ENCODE assay signal across 8 mouse cellular contexts in the genomic region with DNA sequence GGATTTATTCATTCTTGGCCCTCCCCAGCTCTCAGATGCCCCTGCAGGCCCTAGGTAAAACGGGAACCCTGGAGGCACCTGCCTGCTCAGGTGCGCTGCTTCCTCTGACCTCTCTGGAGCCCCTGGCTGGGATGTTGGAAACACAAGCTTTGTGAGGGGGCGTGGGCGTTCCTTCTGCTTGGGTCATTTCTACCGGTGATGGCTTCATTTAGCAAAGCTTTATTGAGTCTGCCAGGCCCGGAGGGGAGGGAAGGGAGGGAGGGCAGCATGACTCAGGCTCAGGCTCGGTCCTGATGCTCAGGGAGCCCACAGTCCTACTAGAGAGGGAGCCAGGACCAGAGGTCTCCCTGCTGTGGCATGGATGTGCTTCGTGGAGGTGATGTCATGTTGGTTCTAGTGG. TPM values are rescaled to one million over a fixed set of nuclear protein-coding genes. Genes with fewer than 3 reads are reported as not detected.
DNase-seq lines count a peak whose midpoint lies in the region; ATAC-seq and TF ChIP-seq lines count a peak whose summit lies in the region.

No protein-coding gene starts in this region.

- peak overlapping the region; percentile 97 for H3K4me2 ChIP-seq in midbrain, embryonic 16.5 days (ENCODE audit: low read length)

- H3K27ac ChIP-seq in hindbrain, embryonic 10.5 days = no peak overlapping the region
- H3K27ac ChIP-seq in midbrain, embryonic 16.5 days (ENCODE audit: low read length) = peak overlapping the region; percentile 13
- no peak overlapping the region for H3K27ac ChIP-seq in gastrocnemius, adult 2 months

- peak overlapping the region; percentile 71 for H3K4me3 ChIP-seq in hindbrain, embryonic 10.5 days
- H3K4me3 ChIP-seq in midbrain, embryonic 16.5 days (ENCODE audit: low read depth, low read length) = peak overlapping the region; percentile 88
- no peak overlapping the region for H3K4me3 ChIP-seq in gastrocnemius, adult 2 months

- DNase-seq in left cerebral cortex, adult 18-20 months (ENCODE audit: low spot score in 2 of 2) = peak; percentile 50 to 65
- DNase-seq in left cerebral cortex, adult 9 months (ENCODE audit: low spot score in 2 of 2) = no peak
- DNase-seq in brain, adult 2 months (ENCODE audit: low read depth, low spot score) = peak; percentile 96
- peak; percentile 24 for DNase-seq in hindbrain, embryonic 10.5 days (ENCODE audit: low spot score)
- no peak for DNase-seq in spleen, postnatal 36 days (ENCODE audit: low spot score in 2 of 2)
- DNase-seq in ovary, postnatal 14 days (ENCODE audit: low spot score) = no peak
- DNase-seq in gastrocnemius, adult 2 months = no peak

- no peak for TF ChIP-seq CTCF in gastrocnemius, adult 2 months (IDR thresholded peaks at IDR 0.05)

- no peak for ATAC-seq in midbrain, embryonic 16.5 days

- H3K9me3 ChIP-seq in hindbrain, embryonic 10.5 days = no peaks in the 10 kb centered on the region
- H3K9me3 ChIP-seq in midbrain, embryonic 16.5 days (replicated peaks; ENCODE audit: control insufficient read depth, low read length, poor library complexity, severe bottlenecking) = no peaks in the 10 kb centered on the region

- peaks cover 72% of the 10 kb centered on the region for H3K27me3 ChIP-seq in hindbrain, embryonic 10.5 days (ENCODE audit: insufficient read depth, poor library complexity, severe bottlenecking)
- H3K27me3 ChIP-seq in midbrain, embryonic 16.5 days (ENCODE audit: control insufficient read depth, insufficient read depth, low read depth, low read length) = no peaks in the 10 kb centered on the region; the same call in 1 of the 2 replicates

- H3K4me1 ChIP-seq in hindbrain, embryonic 10.5 days (replicated peaks) = peaks cover 40% of the 10 kb centered on the region
- peaks cover 24% of the 10 kb centered on the region for H3K4me1 ChIP-seq in midbrain, embryonic 16.5 days (ENCODE audit: control insufficient read depth, insufficient read depth, low read length)

- intact Hi-C loops in gastrocnemius, adult 2 months (cut with DNase I) = loop anchor here (5.0 kb wide), 1 partner anchor 135 kb away; no protein-coding TSS in a partner anchor

- H3K36me3 ChIP-seq in hindbrain, embryonic 10.5 days = no peaks in the 10 kb centered on the region
- no peaks in the 10 kb centered on the region for H3K36me3 ChIP-seq in midbrain, embryonic 16.5 days (ENCODE audit: control insufficient read depth, insufficient read depth, low read length)

- H3K9ac ChIP-seq in midbrain, embryonic 16.5 days (ENCODE audit: low read depth, low read length) = peak overlapping the region; percentile 96

- WGBS in hindbrain, embryonic 10.5 days = 11% methylated on average over 8 of the region's 8 CpGs
- WGBS in midbrain, embryonic 16.5 days = 14% methylated on average over 8 of the region's 8 CpGs

RNA-seq across cellular contexts. Expression of a gene that starts 0.9 kb away (rescaled TPM):
- total RNA-seq in left cerebral cortex, adult 18-20 months (2021) = 100 to 1,000 TPM; 526 to 554 TPM
- 806 and 957 TPM in 2 replicates for polyA plus RNA-seq in hindbrain, embryonic 10.5 days (2016; fragmentation: Nextera tagmentation; extraction: Ambion mirVana)
- 524 and 548 TPM in 2 replicates for polyA plus RNA-seq in midbrain, embryonic 16.5 days (2015; fragmentation: Nextera tagmentation; extraction: Ambion mirVana)
- total RNA-seq in gastrocnemius, adult 2 months (2021) = 10 to 100 TPM; 38.6 to 51.4 TPM

RNA-seq across cellular contexts. Expression of a gene that starts 1.5 kb away (rescaled TPM):
- total RNA-seq in left cerebral cortex, adult 18-20 months (2021) = 100 to 1,000 TPM; 421 to 438 TPM
- polyA plus RNA-seq in hindbrain, embryonic 10.5 days (2016; fragmentation: Nextera tagmentation; extraction: Ambion mirVana) = 7.6 and 7.7 TPM in 2 replicates
- polyA plus RNA-seq in midbrain, embryonic 16.5 days (2015; fragmentation: Nextera tagmentation; extraction: Ambion mirVana) = 66.2 and 83.9 TPM in 2 replicates
- 10 to 100 TPM; 46.1 to 46.4 TPM for total RNA-seq in gastrocnemius, adult 2 months (2021)

RNA-seq across cellular contexts. Expression of a gene that starts 40.3 kb away (rescaled TPM):
- 10 to 100 TPM; 23.8 to 25.7 TPM for total RNA-seq in left cerebral cortex, adult 18-20 months (2021)
- 41.3 and 42.8 TPM in 2 replicates for polyA plus RNA-seq in hindbrain, embryonic 10.5 days (2016; fragmentation: Nextera tagmentation; extraction: Ambion mirVana)
- polyA plus RNA-seq in midbrain, embryonic 16.5 days (2015; fragmentation: Nextera tagmentation; extraction: Ambion mirVana) = 35.9 and 38.3 TPM in 2 replicates
- 10 to 100 TPM; 13.0 to 16.1 TPM for total RNA-seq in gastrocnemius, adult 2 months (2021)

Comparison
In these comparisons a context has a peak if more than half of its experiments do, and no peak if none do; other contexts are left out.
1. DNase-seq: peak in left cerebral cortex, adult 18-20 months (2 of 2), brain, adult 2 months (single experiment) and hindbrain, embryonic 10.5 days (single experiment); none in left cerebral cortex, adult 9 months (0 of 2), spleen, postnatal 36 days (0 of 2), ovary, postnatal 14 days (single experiment) and gastrocnemius, adult 2 months (single experiment).
2. RNA of a gene that starts 0.9 kb away (total RNA-seq): 526 to 554 TPM in left cerebral cortex, adult 18-20 months; 38.6 to 51.4 TPM in gastrocnemius, adult 2 months; every median in the first group is over 10 times any median in the second.
3. RNA of a gene that starts 1.5 kb away (total RNA-seq): 421 to 438 TPM in left cerebral cortex, adult 18-20 months; 46.1 to 46.4 TPM in gastrocnemius, adult 2 months; every median in the first group is over 4 times any median in the second.